Mouse (Mus musculus) lung, embryonic 16.5 days (tissue): ENCODE measurements at regions not wholly inside any gene's neighbourhood (a gene's known extent, or its start where the extent isn't known, plus 50 kb on each side); places are given as distances from the start of the nearest gene placed in this dataset.
A peak's percentile ranks its signal among the peaks of the same experiment; 100 is the strongest.

Source experiments
- ATAC-seq: fragments of 200-750 bp; cut with Nextera tagmentation; 2 replicates; pipeline ENCODE4 v1.8.0; 2017; ENCODE audit warnings: low read depth, mild to moderate bottlenecking, moderate library complexity
- H3K27ac ChIP-seq: fragments of 300-500 bp; sonication (generic); 2 replicates; pipeline ENCODE4 v1.5.1; 2014; ENCODE audit warnings: mild to moderate bottlenecking, control low read depth, low read length
- H3K27me3 ChIP-seq: fragments of 300-500 bp; sonication (generic); 2 replicates; pipeline ENCODE4 v1.6.1; 2014; ENCODE audit warnings: low read depth, low read length, mixed read lengths; ENCODE audit not compliant: control insufficient read depth, insufficient read depth
- H3K36me3 ChIP-seq: fragments of 300-500 bp; sonication (generic); 2 replicates; pipeline ENCODE4 v1.6.1; 2014; ENCODE audit warnings: low read length; ENCODE audit not compliant: control insufficient read depth, insufficient read depth
- H3K4me1 ChIP-seq: fragments of 300-500 bp; sonication (generic); replicated peaks from 2 replicates; pipeline ENCODE4 v1.6.1; 2014; ENCODE audit warnings: low read length, mixed read lengths; ENCODE audit not compliant: control insufficient read depth, insufficient read depth
- H3K4me2 ChIP-seq: fragments of 300-500 bp; sonication (generic); 2 replicates; pipeline ENCODE4 v1.6.1; 2014; ENCODE audit warnings: low read depth, low read length, control low read depth
- H3K4me3 ChIP-seq: fragments of 300-500 bp; sonication (generic); 2 replicates; pipeline ENCODE4 v1.5.1; 2014; ENCODE audit warnings: mild to moderate bottlenecking, low read length, control low read depth
- H3K9ac ChIP-seq: fragments of 300-500 bp; sonication (generic); 2 replicates; pipeline ENCODE4 v1.6.1; 2014; ENCODE audit warnings: low read length, control low read depth
- H3K9me3 ChIP-seq: fragments of 300-500 bp; sonication (generic); 2 replicates; pipeline ENCODE4 v1.6.1; 2016; ENCODE audit warnings: low read length; ENCODE audit not compliant: control insufficient read depth
- WGBS: fragments of 180-500 bp; shearing (Covaris S2); extraction: QIAGEN DNeasy Blood & Tissue Kit; methylation state at CpG from one replicate; pipeline ENCODE4 v1.1.7; 2014; 5-methylcytosine and 5-hydroxymethylcytosine counted together

DNA sequence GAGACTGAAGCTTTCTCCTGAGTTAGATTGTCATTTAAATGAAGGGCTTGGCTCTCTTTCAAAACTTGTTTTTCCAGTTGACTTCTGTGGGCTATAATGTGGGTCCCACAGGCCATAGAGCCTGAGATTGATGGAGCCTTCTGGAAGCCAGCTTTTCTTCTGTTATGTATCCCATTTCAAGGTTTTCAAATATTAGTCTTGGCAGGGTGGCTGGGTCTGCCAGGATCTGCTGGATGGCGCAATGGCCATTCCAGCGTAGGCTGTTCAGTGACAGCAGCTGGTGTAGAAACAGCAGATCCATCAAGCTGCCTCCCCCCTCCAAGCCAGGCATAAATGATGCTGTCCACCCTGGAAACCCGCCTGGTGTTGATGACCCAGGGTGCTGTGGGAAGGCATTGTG, 264.4 kb upstream of the Adcy2 start:
- ATAC-seq, result peak; percentile 93
- H3K27ac ChIP-seq, result peak overlapping the region; percentile 57; the same call in 1 of the 2 replicates

DNA sequence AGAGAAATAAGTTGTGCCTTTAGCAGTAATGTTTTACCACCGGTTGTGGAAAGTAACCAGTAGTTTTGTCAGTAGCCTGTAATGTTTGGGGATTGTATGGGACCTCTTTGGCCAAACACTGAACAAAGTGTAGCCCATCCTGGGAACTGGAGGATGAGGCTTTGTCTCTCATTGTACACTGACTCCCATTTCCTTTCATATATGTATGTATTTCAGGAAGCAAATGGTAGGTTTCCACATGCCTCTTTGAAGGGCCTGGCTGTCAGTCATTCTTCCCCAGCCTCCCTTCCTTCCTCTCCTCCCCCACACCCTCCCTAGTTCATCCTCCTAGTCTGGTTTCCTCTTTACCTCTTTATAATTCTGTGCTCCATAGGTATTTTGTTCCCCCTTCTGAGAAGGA, 266.7 kb upstream of the Adcy2 start:
- Histone ChIP-seq H3K9me3 (no peaks in the 10 kb centered on the region), H3K27me3 (no peaks in the 10 kb centered on the region), H3K4me1 (no peaks in the 10 kb centered on the region; the same call in 1 of the 2 replicates), H3K27ac (no peak overlapping the region), H3K36me3 (no peaks in the 10 kb centered on the region), H3K4me2 (no peak overlapping the region), H3K4me3 (no peak overlapping the region), H3K9ac (no peak overlapping the region)
- 88% methylated on average over 1 of the region's 1 CpGs for WGBS
- no peak for ATAC-seq

More for the DNA sequence above, 264.4 kb upstream of the Adcy2 start:
- no peaks in the 10 kb centered on the region; the same call in 1 of the 2 replicates for H3K4me1 ChIP-seq
- H3K9ac ChIP-seq, result no peak overlapping the region
- 47% methylated on average over 3 of the region's 3 CpGs for WGBS
- H3K4me3 ChIP-seq, result no peak overlapping the region
- H3K9me3 ChIP-seq, result no peaks in the 10 kb centered on the region
- H3K4me2 ChIP-seq, result no peak overlapping the region
- H3K36me3 ChIP-seq, result no peaks in the 10 kb centered on the region
- no peaks in the 10 kb centered on the region for H3K27me3 ChIP-seq

DNA sequence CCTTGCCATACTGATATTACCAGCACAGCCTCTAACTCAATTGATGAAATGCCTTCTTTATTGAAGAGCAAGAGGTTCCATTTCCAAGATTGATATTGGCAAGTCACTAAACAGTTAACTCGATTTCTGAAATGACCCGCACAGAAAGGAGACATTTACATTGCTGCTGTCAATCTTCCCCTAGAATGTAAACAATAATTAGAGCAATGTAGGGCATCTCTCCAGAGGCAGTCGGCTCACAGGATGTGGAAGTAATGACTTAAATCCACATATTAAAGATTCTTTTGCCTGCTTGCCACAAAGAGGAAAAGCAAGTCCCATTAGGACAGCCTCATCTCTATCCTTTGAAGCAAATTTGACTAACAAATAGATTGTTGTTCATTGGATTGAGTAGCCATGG, 261.0 kb upstream of the Nsun2 start:
- H3K27me3 ChIP-seq, result no peaks in the 10 kb centered on the region
- WGBS, result 20% methylated on average over 3 of the region's 3 CpGs
- no peak overlapping the region for H3K27ac ChIP-seq
- no peak overlapping the region for H3K9ac ChIP-seq
- no peak overlapping the region for H3K4me3 ChIP-seq
- peaks cover 4% of the 10 kb centered on the region; the same call in 1 of the 2 replicates for H3K4me1 ChIP-seq
- H3K36me3 ChIP-seq, result no peaks in the 10 kb centered on the region
- no peak for ATAC-seq
- no peak overlapping the region for H3K4me2 ChIP-seq
- H3K9me3 ChIP-seq, result no peaks in the 10 kb centered on the region

DNA sequence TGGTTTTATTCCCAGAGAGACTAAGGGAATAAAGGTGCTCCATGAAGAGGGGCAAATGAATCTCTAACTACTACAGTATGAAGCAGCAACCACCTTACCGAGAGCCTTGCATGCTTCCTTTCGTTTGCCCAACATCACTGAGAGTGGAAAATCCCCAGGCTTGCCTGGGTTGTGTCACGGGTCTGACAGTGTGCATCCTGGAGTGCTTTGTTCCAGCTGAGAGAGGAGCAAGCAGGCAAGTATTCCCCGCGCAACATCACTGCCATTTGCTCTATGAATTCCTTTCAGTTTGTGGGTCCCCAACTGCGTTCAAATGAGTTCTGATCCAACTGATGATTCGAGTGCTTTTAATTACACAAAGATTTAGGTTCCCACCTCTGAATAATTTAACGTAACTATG, 253.9 kb upstream of the Nsun2 start:
- Histone ChIP-seq H3K36me3 (no peaks in the 10 kb centered on the region), H3K27ac (no peak overlapping the region), H3K4me1 (no peaks in the 10 kb centered on the region), H3K9ac (no peak overlapping the region), H3K4me2 (no peak overlapping the region), H3K9me3 (no peaks in the 10 kb centered on the region), H3K4me3 (no peak overlapping the region), H3K27me3 (no peaks in the 10 kb centered on the region)
- 78% methylated on average over 8 of the region's 8 CpGs for WGBS
- no peak for ATAC-seq

DNA sequence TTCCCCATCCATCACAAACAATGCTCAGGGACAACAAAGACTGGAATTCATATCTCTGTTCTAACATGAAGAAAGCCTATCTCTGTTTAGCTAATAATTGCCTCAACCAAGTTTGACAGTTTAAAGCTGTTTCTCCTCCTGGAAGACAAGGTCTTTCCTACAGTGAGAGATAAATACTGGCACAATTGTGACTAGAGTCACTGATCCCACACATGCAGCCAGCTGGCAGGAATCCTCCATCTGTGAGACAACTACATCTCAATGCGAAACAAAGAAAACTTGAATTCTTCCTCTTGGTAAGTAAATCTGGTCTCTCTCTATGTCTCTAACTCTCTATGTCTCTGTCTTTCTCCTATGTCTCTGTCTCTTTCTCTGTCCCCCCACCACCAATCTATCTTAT, 239.1 kb upstream of the Nsun2 start:
- H3K4me1 ChIP-seq, result 0 out of 2 replicates have a peak, but pooled peaks cover 4% of the 10 kb centered on the region
- no peaks in the 10 kb centered on the region for H3K27me3 ChIP-seq
- H3K4me3 ChIP-seq, result no peak overlapping the region
- no peaks in the 10 kb centered on the region for H3K36me3 ChIP-seq
- H3K9ac ChIP-seq, result no peak overlapping the region
- 41% methylated on average over 1 of the region's 1 CpGs for WGBS
- H3K9me3 ChIP-seq, result no peaks in the 10 kb centered on the region
- H3K4me2 ChIP-seq, result no peak overlapping the region
- no peak overlapping the region for H3K27ac ChIP-seq
- peak; percentile 79; the same call in 1 of the 2 replicates for ATAC-seq

DNA sequence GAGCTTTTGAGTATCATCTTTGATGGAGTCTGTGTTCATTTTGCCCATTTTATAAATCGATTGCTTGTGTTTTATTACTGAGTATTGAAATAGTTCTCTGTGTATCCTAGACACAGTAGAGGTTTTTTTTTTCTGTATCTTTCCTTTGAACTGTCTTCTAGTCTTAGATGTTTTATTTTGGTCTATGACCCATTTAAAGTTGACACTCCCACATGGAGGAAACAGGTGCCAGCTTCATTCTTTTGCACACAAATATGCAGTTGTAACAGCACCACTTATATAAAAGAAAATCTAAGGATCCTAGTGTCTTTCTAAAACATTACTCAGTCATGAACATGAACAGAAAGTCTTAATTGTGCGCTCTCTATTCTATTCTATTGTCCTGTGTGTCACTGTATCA, 230.2 kb upstream of the Nsun2 start:
- H3K9ac ChIP-seq, result no peak overlapping the region

DNA sequence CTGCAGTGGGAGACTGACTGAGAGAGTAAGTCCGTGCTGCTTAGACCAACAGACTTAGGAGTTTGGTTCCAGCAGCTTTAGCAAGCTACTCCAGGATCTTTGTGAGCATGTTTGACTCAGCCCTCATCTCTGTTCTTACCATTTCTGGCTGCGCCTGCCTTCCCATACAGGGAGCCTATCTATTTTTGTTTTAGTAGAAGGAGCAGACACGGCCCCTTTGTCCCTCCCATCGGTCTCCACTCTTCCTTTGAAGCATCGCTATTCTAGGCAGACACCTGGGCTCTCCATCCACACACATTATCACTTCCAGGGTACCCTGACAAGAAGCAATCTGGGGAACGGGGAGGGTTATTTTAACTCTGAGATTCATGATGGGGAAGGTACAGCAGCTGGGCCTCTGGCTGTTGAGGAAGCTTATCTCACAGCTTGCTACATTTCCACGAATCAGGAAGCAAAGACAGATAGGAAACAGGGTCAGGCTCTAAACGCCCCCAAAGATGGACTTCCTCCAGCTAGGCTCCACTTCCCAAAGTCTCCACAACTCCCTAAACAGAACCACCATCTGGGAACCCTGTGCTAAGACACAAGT, 203.0 kb upstream of the Nsun2 start:
- 61% methylated on average over 8 of the region's 8 CpGs for WGBS
- Histone ChIP-seq H3K4me2 (no peak overlapping the region), H3K9ac (no peak overlapping the region), H3K9me3 (no peaks in the 10 kb centered on the region), H3K4me1 (no peaks in the 10 kb centered on the region), H3K27ac (no peak overlapping the region), H3K4me3 (no peak overlapping the region), H3K27me3 (no peaks in the 10 kb centered on the region), H3K36me3 (no peaks in the 10 kb centered on the region)
- ATAC-seq, result no peak

More for the DNA sequence above, 230.2 kb upstream of the Nsun2 start:
- Histone ChIP-seq H3K27ac (no peak overlapping the region), H3K4me1 (no peaks in the 10 kb centered on the region), H3K36me3 (no peaks in the 10 kb centered on the region), H3K4me2 (no peak overlapping the region), H3K4me3 (no peak overlapping the region), H3K27me3 (no peaks in the 10 kb centered on the region), H3K9me3 (no peaks in the 10 kb centered on the region)
- WGBS, result 81% methylated on average over 2 of the region's 2 CpGs
- ATAC-seq, result no peak

DNA sequence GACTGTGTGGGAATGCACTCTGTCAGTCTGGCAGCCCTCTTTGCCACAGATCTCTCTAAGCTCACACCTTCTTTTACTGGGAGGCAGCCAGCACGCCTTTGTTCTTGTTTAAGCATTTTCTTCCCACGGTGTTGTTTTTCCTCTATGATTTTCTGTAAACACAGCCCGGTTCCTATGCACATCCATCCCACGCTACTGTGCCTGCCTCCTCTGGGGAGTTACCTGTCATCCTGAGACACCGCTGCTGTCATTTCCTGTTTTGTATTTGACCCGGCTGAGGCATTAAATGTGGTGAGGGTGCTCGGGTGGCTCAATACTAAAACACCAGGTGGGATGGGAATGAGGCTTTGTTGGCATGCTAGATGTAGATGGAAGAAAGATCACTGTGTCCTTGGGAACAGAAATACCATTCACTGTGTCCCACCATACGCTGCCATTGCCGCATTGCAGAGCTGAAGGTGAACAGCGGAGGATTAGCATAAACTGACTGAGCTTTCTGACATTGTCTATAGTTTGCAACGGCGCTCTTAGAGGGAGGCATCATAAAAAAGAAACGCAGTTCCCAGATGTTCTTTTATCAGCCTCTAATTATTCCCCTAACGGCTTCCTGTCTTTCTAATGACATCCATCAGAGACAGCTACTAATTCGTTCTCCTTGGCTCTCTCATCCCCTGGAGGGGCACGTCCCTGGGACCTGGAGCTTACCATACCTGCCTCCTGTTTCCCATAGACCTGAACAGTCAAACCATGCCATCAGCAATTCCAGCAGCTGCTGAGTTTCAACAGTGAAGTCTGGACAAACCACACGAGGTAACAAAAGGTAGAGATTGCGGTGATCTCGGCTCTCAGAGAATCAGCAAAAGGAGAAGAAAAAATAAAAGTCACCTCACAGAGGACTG, 201.8 kb upstream of the Nsun2 start:
- WGBS, result 56% methylated on average over 19 of the region's 19 CpGs
- Histone ChIP-seq H3K9ac (no peak overlapping the region), H3K4me1 (no peaks in the 10 kb centered on the region), H3K27ac (no peak overlapping the region), H3K36me3 (no peaks in the 10 kb centered on the region), H3K4me2 (no peak overlapping the region), H3K9me3 (no peaks in the 10 kb centered on the region), H3K4me3 (no peak overlapping the region), H3K27me3 (no peaks in the 10 kb centered on the region)
- ATAC-seq, result no peak

DNA sequence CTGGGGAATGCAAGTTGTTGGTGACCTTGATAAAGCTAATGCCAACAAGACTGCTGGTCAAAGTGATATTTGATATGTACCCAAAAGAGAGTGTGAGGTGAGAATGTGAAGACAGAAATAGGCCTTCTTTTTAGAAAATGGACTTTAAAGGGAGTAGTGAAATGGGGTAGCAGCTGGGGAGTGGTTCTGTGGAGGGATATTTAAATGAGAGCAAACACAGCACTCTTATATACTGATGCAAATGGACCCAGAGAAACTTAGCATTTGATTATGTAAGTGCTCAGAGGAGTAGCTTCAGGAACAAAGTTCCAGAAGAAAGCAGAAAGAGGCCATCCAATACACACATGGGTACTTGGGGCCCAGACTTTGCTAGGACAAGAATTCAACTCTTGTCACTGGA, 189.7 kb upstream of the Nsun2 start:
- no peaks in the 10 kb centered on the region for H3K9me3 ChIP-seq
- H3K36me3 ChIP-seq, result no peaks in the 10 kb centered on the region
- no peak overlapping the region for H3K4me3 ChIP-seq
- no peak overlapping the region for H3K27ac ChIP-seq
- no peak for ATAC-seq
- no peaks in the 10 kb centered on the region for H3K4me1 ChIP-seq
- H3K27me3 ChIP-seq, result no peaks in the 10 kb centered on the region
- no peak overlapping the region for H3K4me2 ChIP-seq
- H3K9ac ChIP-seq, result no peak overlapping the region
